Mouse (Mus musculus): Measurements from ENCODE around the gene Wnk1.

DNA sequence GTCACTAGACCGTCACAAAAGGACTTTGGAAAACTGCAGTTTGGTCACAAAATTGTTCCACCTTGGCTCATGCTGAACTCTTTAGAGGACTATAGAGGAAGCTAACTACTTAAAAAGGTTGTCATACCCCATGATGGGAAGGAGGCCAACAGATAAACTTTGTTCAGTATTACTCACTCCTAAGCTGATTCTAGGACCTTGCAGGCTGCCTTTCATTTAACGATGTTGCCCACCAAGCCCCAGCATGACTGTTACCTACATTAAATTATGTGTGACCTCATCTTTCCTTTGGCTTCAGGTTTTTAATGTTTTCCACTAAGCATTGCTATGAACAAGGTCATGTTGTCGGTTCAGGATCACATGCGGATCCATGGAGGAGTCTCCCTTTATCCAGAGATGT, 115.9 kb downstream of the Wnk1 start:
- TF ChIP-seq CTCF (IDR thresholded peaks at IDR 0.05; ENCODE audit: low read depth, low read length) (no peak), POLR2A (IDR thresholded peaks at IDR 0.05; ENCODE audit: borderline replicate concordance, low read depth, low read length) (no peak)
